Mouse (Mus musculus) midbrain, embryonic 15.5 days (tissue): ENCODE measurements at regions not wholly inside any gene's neighbourhood (a gene's known extent, or its start where the extent isn't known, plus 50 kb on each side); places are given as distances from the start of the nearest gene placed in this dataset.

Experiments
- ATAC-seq: fragments of 200-750 bp; cut with Nextera tagmentation; replicated peaks from 2 replicates; pipeline ENCODE4 v1.8.0; 2017; ENCODE audit warnings: moderate TSS enrichment
- H3K27ac ChIP-seq: fragments of 300-500 bp; sonication (generic); 2 replicates; pipeline ENCODE4 v1.5.1; 2015; ENCODE audit warnings: mild to moderate bottlenecking, inconsistent platforms
- H3K27me3 ChIP-seq: fragments of 300-500 bp; sonication (generic); replicated peaks from 2 replicates; pipeline ENCODE4 v1.6.1; 2015; ENCODE audit warnings: inconsistent platforms
- H3K36me3 ChIP-seq: fragments of 300-500 bp; sonication (generic); replicated peaks from 2 replicates; pipeline ENCODE4 v1.6.1; 2015; ENCODE audit warnings: inconsistent platforms
- H3K4me1 ChIP-seq: fragments of 300-500 bp; sonication (generic); 2 replicates; pipeline ENCODE4 v1.6.1; 2015; ENCODE audit warnings: inconsistent platforms
- H3K4me2 ChIP-seq: fragments of 300-500 bp; sonication (generic); 2 replicates; pipeline ENCODE4 v1.6.1; 2015; ENCODE audit warnings: inconsistent platforms, mild to moderate bottlenecking, moderate library complexity
- H3K4me3 ChIP-seq: fragments of 300-500 bp; sonication (generic); 2 replicates; pipeline ENCODE4 v1.5.1; 2015; ENCODE audit warnings: mild to moderate bottlenecking, inconsistent platforms
- H3K9ac ChIP-seq: fragments of 300-500 bp; sonication (generic); 2 replicates; pipeline ENCODE4 v1.6.1; 2015; ENCODE audit warnings: mild to moderate bottlenecking, inconsistent platforms
- H3K9me3 ChIP-seq: fragments of 300-500 bp; sonication (generic); 2 replicates; pipeline ENCODE4 v1.6.1; 2016; ENCODE audit warnings: inconsistent platforms
- WGBS: fragments of 180-500 bp; shearing (Covaris S2); methylation state at CpG from one replicate; pipeline ENCODE4 v1.1.7; 2015; ENCODE audit warnings: mixed read lengths; 5-methylcytosine and 5-hydroxymethylcytosine counted together

- 0 out of 2 replicates have a peak overlapping the region, but pooled peaks have one; percentile 8 for H3K27ac ChIP-seq
- peaks cover 6% of the 10 kb centered on the region; the same call in 1 of the 2 replicates for H3K4me1 ChIP-seq
- H3K36me3 ChIP-seq = no peaks in the 10 kb centered on the region
- no peak overlapping the region for H3K4me2 ChIP-seq
- H3K9ac ChIP-seq = no peak overlapping the region
- 60% methylated on average over 5 of the region's 5 CpGs for WGBS
- no peak for ATAC-seq
- no peak overlapping the region for H3K4me3 ChIP-seq
- no peaks in the 10 kb centered on the region for H3K27me3 ChIP-seq
- no peaks in the 10 kb centered on the region for H3K9me3 ChIP-seq
Observed at GRCm38 (mm10) chr16:73758872-73759271, 652.8 kb downstream of the Robo2 start.

- Histone ChIP-seq H3K9ac (no peak overlapping the region), H3K4me1 (0 out of 2 replicates have a peak, but pooled peaks cover 3% of the 10 kb centered on the region), H3K27me3 (no peaks in the 10 kb centered on the region), H3K4me2 (no peak overlapping the region), H3K4me3 (no peak overlapping the region), H3K27ac (no peak overlapping the region), H3K9me3 (no peaks in the 10 kb centered on the region), H3K36me3 (no peaks in the 10 kb centered on the region)
- no peak for ATAC-seq
- WGBS = 88% methylated on average over 5 of the region's 5 CpGs
Observed at GRCm38 (mm10) chr16:73754302-73754701, 657.3 kb downstream of the Robo2 start.

GRCm38 (mm10) chr16:73728297-73728696 is 683.3 kb downstream of the Robo2 start:
- H3K4me3 ChIP-seq = no peak overlapping the region
- no peaks in the 10 kb centered on the region for H3K36me3 ChIP-seq
- no peak for ATAC-seq
- H3K27ac ChIP-seq = no peak overlapping the region
- H3K9ac ChIP-seq = no peak overlapping the region
- 90% methylated on average over 7 of the region's 7 CpGs for WGBS
- no peak overlapping the region for H3K4me2 ChIP-seq
- H3K9me3 ChIP-seq = no peaks in the 10 kb centered on the region
- H3K4me1 ChIP-seq = no peaks in the 10 kb centered on the region
- no peaks in the 10 kb centered on the region for H3K27me3 ChIP-seq

- Histone ChIP-seq H3K4me3 (no peak overlapping the region), H3K27ac (no peak overlapping the region), H3K4me1 (no peaks in the 10 kb centered on the region), H3K36me3 (no peaks in the 10 kb centered on the region), H3K9ac (no peak overlapping the region), H3K4me2 (no peak overlapping the region), H3K27me3 (no peaks in the 10 kb centered on the region), H3K9me3 (no peaks in the 10 kb centered on the region)
- ATAC-seq = no peak
- 57% methylated on average over 3 of the region's 3 CpGs for WGBS
Observed at GRCm38 (mm10) chr16:73719691-73720090, 691.9 kb downstream of the Robo2 start.

GRCm38 (mm10) chr16:73716301-73716700 is 695.3 kb downstream of the Robo2 start:
- H3K4me2 ChIP-seq = no peak overlapping the region
- no peaks in the 10 kb centered on the region for H3K4me1 ChIP-seq
- no peak for ATAC-seq
- no peak overlapping the region for H3K4me3 ChIP-seq
- H3K9ac ChIP-seq = no peak overlapping the region
- no peaks in the 10 kb centered on the region for H3K36me3 ChIP-seq
- 56% methylated on average over 5 of the region's 5 CpGs for WGBS
- no peak overlapping the region for H3K27ac ChIP-seq
- no peaks in the 10 kb centered on the region for H3K9me3 ChIP-seq
- no peaks in the 10 kb centered on the region for H3K27me3 ChIP-seq

- Histone ChIP-seq H3K9me3 (no peaks in the 10 kb centered on the region), H3K36me3 (no peaks in the 10 kb centered on the region), H3K27me3 (no peaks in the 10 kb centered on the region), H3K4me1 (no peaks in the 10 kb centered on the region), H3K4me2 (no peak overlapping the region), H3K9ac (no peak overlapping the region), H3K27ac (no peak overlapping the region), H3K4me3 (no peak overlapping the region)
- ATAC-seq = no peak
- 90% methylated on average over 1 of the region's 1 CpGs for WGBS
Observed at GRCm38 (mm10) chr16:73707051-73707450, 704.6 kb downstream of the Robo2 start.

- 77% methylated on average over 11 of the region's 11 CpGs for WGBS
- Histone ChIP-seq H3K4me3 (no peak overlapping the region), H3K9ac (no peak overlapping the region), H3K4me1 (no peaks in the 10 kb centered on the region), H3K36me3 (no peaks in the 10 kb centered on the region), H3K27ac (no peak overlapping the region), H3K9me3 (no peaks in the 10 kb centered on the region), H3K27me3 (no peaks in the 10 kb centered on the region), H3K4me2 (no peak overlapping the region)
- ATAC-seq = no peak
Observed at GRCm38 (mm10) chr16:73689274-73689673, 722.4 kb downstream of the Robo2 start.

- 41% methylated on average over 10 of the region's 10 CpGs for WGBS
- H3K4me3 ChIP-seq = 0 out of 2 replicates have a peak overlapping the region, but pooled peaks have one; percentile 4
- ATAC-seq = no peak
- no peak overlapping the region for H3K27ac ChIP-seq
- no peaks in the 10 kb centered on the region for H3K27me3 ChIP-seq
- no peak overlapping the region for H3K9ac ChIP-seq
- H3K9me3 ChIP-seq = no peaks in the 10 kb centered on the region
- no peaks in the 10 kb centered on the region for H3K36me3 ChIP-seq
- no peaks in the 10 kb centered on the region for H3K4me1 ChIP-seq
- peak overlapping the region; percentile 35 for H3K4me2 ChIP-seq
Observed at GRCm38 (mm10) chr16:73679804-73680203, 731.8 kb downstream of the Robo2 start.

- WGBS = 54% methylated on average over 6 of the region's 6 CpGs
- H3K27me3 ChIP-seq = no peaks in the 10 kb centered on the region
Observed at GRCm38 (mm10) chr16:73670516-73670915, 741.1 kb downstream of the Robo2 start.

GRCm38 (mm10) chr16:73652976-73653690 is 758.5 kb downstream of the Robo2 start:
- Histone ChIP-seq H3K36me3 (no peaks in the 10 kb centered on the region), H3K4me3 (no peak overlapping the region), H3K27me3 (no peaks in the 10 kb centered on the region), H3K27ac (no peak overlapping the region), H3K4me1 (no peaks in the 10 kb centered on the region), H3K4me2 (no peak overlapping the region), H3K9ac (no peak overlapping the region), H3K9me3 (no peaks in the 10 kb centered on the region)
- WGBS = 97% methylated on average over 1 of the region's 1 CpGs
- ATAC-seq = no peak

More at GRCm38 (mm10) chr16:73670516-73670915, 741.1 kb downstream of the Robo2 start:
- Histone ChIP-seq H3K4me3 (no peak overlapping the region), H3K9ac (no peak overlapping the region), H3K27ac (no peak overlapping the region), H3K9me3 (no peaks in the 10 kb centered on the region), H3K36me3 (no peaks in the 10 kb centered on the region), H3K4me1 (no peaks in the 10 kb centered on the region), H3K4me2 (no peak overlapping the region)
- no peak for ATAC-seq

- H3K4me3 ChIP-seq = no peak overlapping the region
- peak; percentile 48; the same call in 1 of the 2 replicates for ATAC-seq
- no peaks in the 10 kb centered on the region for H3K27me3 ChIP-seq
- no peaks in the 10 kb centered on the region for H3K36me3 ChIP-seq
- no peak overlapping the region for H3K9ac ChIP-seq
- no peaks in the 10 kb centered on the region for H3K9me3 ChIP-seq
- H3K27ac ChIP-seq = 0 out of 2 replicates have a peak overlapping the region, but pooled peaks have one; percentile 16
- peak overlapping the region; percentile 29 for H3K4me2 ChIP-seq
- WGBS = 49% methylated on average over 19 of the region's 19 CpGs
- no peaks in the 10 kb centered on the region for H3K4me1 ChIP-seq
Observed at GRCm38 (mm10) chr16:73647201-73647782, 764.3 kb downstream of the Robo2 start.

GRCm38 (mm10) chr16:73613017-73613416 is 798.6 kb downstream of the Robo2 start:
- no peaks in the 10 kb centered on the region for H3K9me3 ChIP-seq

GRCm38 (mm10) chr16:73591421-73591820 is 820.2 kb downstream of the Robo2 start:
- H3K9me3 ChIP-seq = no peaks in the 10 kb centered on the region
- H3K4me1 ChIP-seq = no peaks in the 10 kb centered on the region
- H3K36me3 ChIP-seq = no peaks in the 10 kb centered on the region
- WGBS = 70% methylated on average over 2 of the region's 2 CpGs
- H3K27ac ChIP-seq = no peak overlapping the region
- ATAC-seq = no peak
- no peaks in the 10 kb centered on the region for H3K27me3 ChIP-seq
- no peak overlapping the region for H3K4me3 ChIP-seq
- no peak overlapping the region for H3K9ac ChIP-seq
- no peak overlapping the region for H3K4me2 ChIP-seq

More at GRCm38 (mm10) chr16:73613017-73613416, 798.6 kb downstream of the Robo2 start:
- 0 out of 2 replicates have a peak, but pooled peaks have one; percentile 33 for ATAC-seq
- no peak overlapping the region for H3K9ac ChIP-seq
- 49% methylated on average over 9 of the region's 9 CpGs for WGBS
- H3K27ac ChIP-seq = no peak overlapping the region
- H3K36me3 ChIP-seq = no peaks in the 10 kb centered on the region
- H3K27me3 ChIP-seq = no peaks in the 10 kb centered on the region
- H3K4me2 ChIP-seq = no peak overlapping the region
- no peak overlapping the region for H3K4me3 ChIP-seq
- H3K4me1 ChIP-seq = no peaks in the 10 kb centered on the region
